Mouse (Mus musculus) limb, embryonic 15.5 days (tissue): ENCODE measurements around the gene Tex19.1. TPM values are rescaled to one million over a fixed set of nuclear protein-coding genes. Genes with fewer than 3 reads are reported as not detected.
A peak's percentile ranks its signal among the peaks of the same experiment; 100 is the strongest.

Experiments
- ATAC-seq: fragments of 200-750 bp; cut with Nextera tagmentation; 2 replicates; pipeline ENCODE4 v1.8.0; 2017; ENCODE audit warnings: low read depth, moderate TSS enrichment; ENCODE audit not compliant: insufficient number of reproducible peaks, low FRiP score, low TSS enrichment
- H3K27ac ChIP-seq: fragments of 300-500 bp; sonication (generic); 2 replicates; pipeline ENCODE4 v1.5.1; 2015; ENCODE audit warnings: moderate library complexity, mild to moderate bottlenecking, inconsistent platforms
- H3K27me3 ChIP-seq: fragments of 300-500 bp; sonication (generic); 2 replicates; pipeline ENCODE4 v1.6.1; 2015; ENCODE audit warnings: inconsistent platforms
- H3K36me3 ChIP-seq: fragments of 300-500 bp; sonication (generic); 2 replicates; pipeline ENCODE4 v1.6.1; 2015; ENCODE audit warnings: inconsistent platforms
- H3K4me1 ChIP-seq: fragments of 300-500 bp; sonication (generic); 2 replicates; pipeline ENCODE4 v1.6.1; 2015; ENCODE audit warnings: inconsistent platforms
- H3K4me2 ChIP-seq: fragments of 300-500 bp; sonication (generic); 2 replicates; pipeline ENCODE4 v1.6.1; 2015; ENCODE audit warnings: mild to moderate bottlenecking, inconsistent platforms
- H3K4me3 ChIP-seq: fragments of 300-500 bp; sonication (generic); 2 replicates; pipeline ENCODE4 v1.5.1; 2015; ENCODE audit warnings: mild to moderate bottlenecking, inconsistent platforms
- H3K9ac ChIP-seq: fragments of 300-500 bp; sonication (generic); 2 replicates; pipeline ENCODE4 v1.6.1; 2015; ENCODE audit warnings: inconsistent platforms
- H3K9me3 ChIP-seq: fragments of 300-500 bp; sonication (generic); 2 replicates; pipeline ENCODE4 v1.6.1; 2016; ENCODE audit warnings: inconsistent platforms
- WGBS: fragments of 180-500 bp; shearing (Covaris S2); methylation state at CpG from one replicate; pipeline ENCODE4 v1.1.7; 2015; 5-methylcytosine and 5-hydroxymethylcytosine counted together
- polyA plus RNA-seq: library from polyadenylated mRNA; unstranded; fragments of >200 nt; fragmentation: Nextera tagmentation; extraction: Ambion mirVana; gene quantifications from 2 replicates; pipeline ENCODE4 v1.2.1, GENCODE M21; 2015

The Tex19.1 gene
- polyA plus RNA-seq, 1 experiment from 2014 or later: not detected

GRCm38 (mm10) chr11:121154203-121154602, 8.3 kb downstream of the Tex19.1 start:
- Histone ChIP-seq H3K27ac (no peak overlapping the region), H3K36me3 (no peaks in the 10 kb centered on the region), H3K27me3 (peaks cover 36% of the 10 kb centered on the region), H3K9ac (no peak overlapping the region), H3K4me3 (no peak overlapping the region), H3K9me3 (no peaks in the 10 kb centered on the region), H3K4me1 (peaks cover 9% of the 10 kb centered on the region), H3K4me2 (no peak overlapping the region)
- 35% methylated on average over 4 of the region's 4 CpGs for WGBS
- no peak for ATAC-seq

- H3K27me3 ChIP-seq: peaks cover 36% of the 10 kb centered on the region
- H3K4me3 ChIP-seq: peak overlapping the region; percentile 33
- peaks cover 9% of the 10 kb centered on the region for H3K4me1 ChIP-seq
- H3K9ac ChIP-seq: no peak overlapping the region
- WGBS: 2% methylated on average over 45 of the region's 45 CpGs
- H3K4me2 ChIP-seq: peak overlapping the region; percentile 49
- no peak overlapping the region for H3K27ac ChIP-seq
- H3K9me3 ChIP-seq: no peaks in the 10 kb centered on the region
- ATAC-seq: 0 out of 2 replicates have a peak, but pooled peaks have one; percentile 54
- no peaks in the 10 kb centered on the region for H3K36me3 ChIP-seq
Measured at GRCm38 (mm10) chr11:121156411-121156891, 10.5 kb downstream of the Tex19.1 start.

GRCm38 (mm10) chr11:121159971-121160370, 14.0 kb downstream of the Tex19.1 start, which contains the start of gene Uts2r:
TSS of gene Uts2r (plus strand) at chr11:121160271.
- H3K4me2 ChIP-seq: no peak within 1 kb of the TSS
- H3K27me3 ChIP-seq: peaks cover 32% of the 10 kb centered on the region
- no peak within 1 kb of the TSS for H3K27ac ChIP-seq
- ATAC-seq: no peak
- peaks cover 9% of the 10 kb centered on the region for H3K4me1 ChIP-seq
- 86% methylated on average over 5 of the region's 5 CpGs for WGBS
- no peak within 1 kb of the TSS for H3K9ac ChIP-seq
- no peaks in the 10 kb centered on the region for H3K9me3 ChIP-seq
- no peaks in the 10 kb centered on the region for H3K36me3 ChIP-seq
- H3K4me3 ChIP-seq: no peak within 1 kb of the TSS

GRCm38 (mm10) chr11:121160636-121161346, 14.8 kb downstream of the Tex19.1 start:
- H3K4me2 ChIP-seq: no peak overlapping the region
- H3K27me3 ChIP-seq: peaks cover 24% of the 10 kb centered on the region
- H3K9me3 ChIP-seq: no peaks in the 10 kb centered on the region
- WGBS: 89% methylated on average over 26 of the region's 26 CpGs
- no peak overlapping the region for H3K9ac ChIP-seq
- H3K4me1 ChIP-seq: peaks cover 9% of the 10 kb centered on the region
- H3K36me3 ChIP-seq: no peaks in the 10 kb centered on the region
- ATAC-seq: no peak
- no peak overlapping the region for H3K4me3 ChIP-seq
- H3K27ac ChIP-seq: no peak overlapping the region

- 86% methylated on average over 4 of the region's 4 CpGs for WGBS
- no peaks in the 10 kb centered on the region for H3K9me3 ChIP-seq
- no peaks in the 10 kb centered on the region for H3K27me3 ChIP-seq
- no peak overlapping the region for H3K4me3 ChIP-seq
- H3K36me3 ChIP-seq: no peaks in the 10 kb centered on the region
- H3K4me2 ChIP-seq: no peak overlapping the region
- no peak overlapping the region for H3K27ac ChIP-seq
- H3K4me1 ChIP-seq: no peaks in the 10 kb centered on the region
- H3K9ac ChIP-seq: no peak overlapping the region
- no peak for ATAC-seq
Measured at GRCm38 (mm10) chr11:121163751-121164150, 17.8 kb downstream of the Tex19.1 start.

GRCm38 (mm10) chr11:121173203-121173602, 27.3 kb downstream of the Tex19.1 start:
- Histone ChIP-seq H3K9me3 (no peaks in the 10 kb centered on the region), H3K4me2 (no peak overlapping the region), H3K36me3 (peaks cover 3% of the 10 kb centered on the region; the same call in 1 of the 2 replicates), H3K4me3 (no peak overlapping the region), H3K27ac (no peak overlapping the region; the same call in 1 of the 2 replicates), H3K9ac (no peak overlapping the region), H3K27me3 (no peaks in the 10 kb centered on the region), H3K4me1 (no peaks in the 10 kb centered on the region)
- 0 out of 2 replicates have a peak, but pooled peaks have one; percentile 22 for ATAC-seq
- WGBS: 71% methylated on average over 5 of the region's 5 CpGs

- no peak for ATAC-seq
- Histone ChIP-seq H3K4me3 (no peak overlapping the region), H3K4me1 (no peaks in the 10 kb centered on the region), H3K9ac (no peak overlapping the region), H3K4me2 (no peak overlapping the region), H3K9me3 (no peaks in the 10 kb centered on the region), H3K27me3 (no peaks in the 10 kb centered on the region), H3K36me3 (peaks cover 3% of the 10 kb centered on the region; the same call in 1 of the 2 replicates), H3K27ac (no peak overlapping the region)
- 55% methylated on average over 3 of the region's 3 CpGs for WGBS
Measured at GRCm38 (mm10) chr11:121174234-121174633, 28.3 kb downstream of the Tex19.1 start.

- H3K4me2 ChIP-seq: no peak overlapping the region
- WGBS: 57% methylated on average over 12 of the region's 12 CpGs
- H3K9me3 ChIP-seq: no peaks in the 10 kb centered on the region
- H3K36me3 ChIP-seq: peaks cover 13% of the 10 kb centered on the region; the same call in 1 of the 2 replicates
- H3K27ac ChIP-seq: no peak overlapping the region
- H3K4me1 ChIP-seq: no peaks in the 10 kb centered on the region
- no peak for ATAC-seq
- H3K27me3 ChIP-seq: no peaks in the 10 kb centered on the region
- no peak overlapping the region for H3K9ac ChIP-seq
- H3K4me3 ChIP-seq: no peak overlapping the region
Measured at GRCm38 (mm10) chr11:121176285-121177270, 30.6 kb downstream of the Tex19.1 start.

GRCm38 (mm10) chr11:121189681-121190080, 43.7 kb downstream of the Tex19.1 start:
- H3K4me3 ChIP-seq: no peak overlapping the region
- no peaks in the 10 kb centered on the region for H3K4me1 ChIP-seq
- no peak overlapping the region for H3K4me2 ChIP-seq
- H3K9ac ChIP-seq: no peak overlapping the region
- ATAC-seq: peak; percentile 48; the same call in 1 of the 2 replicates
- WGBS: 60% methylated on average over 3 of the region's 3 CpGs
- H3K27ac ChIP-seq: peak overlapping the region; percentile 38
- H3K27me3 ChIP-seq: no peaks in the 10 kb centered on the region
- peaks cover 18% of the 10 kb centered on the region for H3K36me3 ChIP-seq
- H3K9me3 ChIP-seq: no peaks in the 10 kb centered on the region

GRCm38 (mm10) chr11:121192742-121193141, 46.8 kb downstream of the Tex19.1 start:
- no peak overlapping the region for H3K4me2 ChIP-seq
- no peaks in the 10 kb centered on the region for H3K27me3 ChIP-seq
- 68% methylated on average over 2 of the region's 2 CpGs for WGBS
- no peaks in the 10 kb centered on the region for H3K4me1 ChIP-seq
- H3K9me3 ChIP-seq: no peaks in the 10 kb centered on the region
- no peak overlapping the region for H3K9ac ChIP-seq
- H3K4me3 ChIP-seq: no peak overlapping the region
- peaks cover 22% of the 10 kb centered on the region; the same call in 1 of the 2 replicates for H3K36me3 ChIP-seq
- ATAC-seq: no peak
- no peak overlapping the region for H3K27ac ChIP-seq

- WGBS: 80% methylated on average over 3 of the region's 3 CpGs
- no peak for ATAC-seq
Measured at GRCm38 (mm10) chr11:121193415-121193814, 47.5 kb downstream of the Tex19.1 start.

More at GRCm38 (mm10) chr11:121193415-121193814, 47.5 kb downstream of the Tex19.1 start:
- Histone ChIP-seq H3K4me2 (no peak overlapping the region), H3K27me3 (no peaks in the 10 kb centered on the region), H3K9ac (no peak overlapping the region), H3K9me3 (no peaks in the 10 kb centered on the region), H3K36me3 (peaks cover 22% of the 10 kb centered on the region; the same call in 1 of the 2 replicates), H3K4me3 (no peak overlapping the region), H3K27ac (no peak overlapping the region), H3K4me1 (no peaks in the 10 kb centered on the region)
